Mouse (Mus musculus) lung, embryonic 14.5 days (tissue): ENCODE measurements around the gene Dab1. TPM values are rescaled to one million over a fixed set of nuclear protein-coding genes. Genes with fewer than 3 reads are reported as not detected.

Experiments used
- ATAC-seq: fragments of 200-750 bp; cut with Nextera tagmentation; 2 replicates; pipeline ENCODE4 v1.8.0; 2017; ENCODE audit warnings: mild to moderate bottlenecking, moderate TSS enrichment, moderate library complexity; ENCODE audit not compliant: insufficient read depth
- DNase-seq: peaks from one replicate; pipeline ENCODE4 v3.0.0-alpha.2; 2015
- H3K27ac ChIP-seq: fragments of 300-500 bp; sonication (generic); 2 replicates; pipeline ENCODE4 v1.5.1; 2014; ENCODE audit warnings: low read depth, mild to moderate bottlenecking, moderate library complexity
- H3K27me3 ChIP-seq: fragments of 300-500 bp; sonication (generic); 2 replicates; pipeline ENCODE4 v1.6.1; 2014; ENCODE audit warnings: low read length, control low read depth; ENCODE audit not compliant: insufficient read depth
- H3K36me3 ChIP-seq: fragments of 300-500 bp; sonication (generic); 2 replicates; pipeline ENCODE4 v1.6.1; 2014; ENCODE audit warnings: control low read depth; ENCODE audit not compliant: insufficient read depth
- H3K4me1 ChIP-seq: fragments of 300-500 bp; sonication (generic); 2 replicates; pipeline ENCODE4 v1.6.1; 2014; ENCODE audit warnings: antibody characterized with exemption, control low read depth; ENCODE audit not compliant: insufficient read depth
- H3K4me2 ChIP-seq: fragments of 300-500 bp; sonication (generic); 2 replicates; pipeline ENCODE4 v1.6.1; 2014; ENCODE audit warnings: mild to moderate bottlenecking
- H3K4me3 ChIP-seq: fragments of 300-500 bp; sonication (generic); 2 replicates; pipeline ENCODE4 v1.5.1; 2014; ENCODE audit warnings: low read depth, low read length
- H3K9ac ChIP-seq: fragments of 300-500 bp; sonication (generic); 2 replicates; pipeline ENCODE4 v1.6.1; 2014
- H3K9me3 ChIP-seq: fragments of 300-500 bp; sonication (generic); 2 replicates; pipeline ENCODE4 v1.6.1; 2016; ENCODE audit warnings: low read depth, low read length, control low read depth
- CTCF ChIP-seq: IDR thresholded peaks from 2 replicates; pipeline ENCODE4 v1.5.1; 2016; ENCODE audit warnings: antibody characterized with exemption, low read depth
- WGBS: fragments of 180-500 bp; shearing (Covaris S2); extraction: QIAGEN DNeasy Blood & Tissue Kit; methylation state at CpG from one replicate; pipeline ENCODE4 v1.1.7; 2014; 5-methylcytosine and 5-hydroxymethylcytosine counted together
- polyA plus RNA-seq: library from polyadenylated mRNA; unstranded; fragments of >200 nt; fragmentation: Nextera tagmentation; extraction: Ambion mirVana; gene quantifications from 2 replicates; pipeline ENCODE4 v1.2.1, GENCODE M21; 2014

The Dab1 gene
- polyA plus RNA-seq, 1 experiment from 2014 or later: 4.4 TPM

DNA sequence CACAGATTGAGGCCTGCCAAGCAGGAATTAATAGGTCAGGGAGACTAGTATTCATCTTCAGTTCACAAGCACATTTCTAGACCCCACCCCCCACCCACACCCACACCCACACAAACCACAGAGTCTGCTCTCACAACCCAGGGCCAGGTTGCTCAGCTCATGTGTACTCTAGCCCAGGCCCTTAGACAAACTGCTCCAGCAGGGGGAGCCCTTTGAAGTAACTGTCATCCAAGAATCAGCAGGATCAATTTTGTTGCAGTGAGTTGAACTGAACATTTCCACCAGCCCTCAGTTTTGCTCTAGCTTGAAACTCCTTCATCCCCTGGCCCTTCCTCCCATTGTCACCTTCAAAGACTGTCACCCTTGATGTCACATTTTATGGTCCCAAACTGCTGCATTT is 1046.4 kb downstream of the Dab1 start:
- Histone ChIP-seq H3K27me3 (no peaks in the 10 kb centered on the region), H3K27ac (no peak overlapping the region), H3K9me3 (no peaks in the 10 kb centered on the region), H3K36me3 (no peaks in the 10 kb centered on the region), H3K4me1 (no peaks in the 10 kb centered on the region), H3K4me2 (no peak overlapping the region), H3K4me3 (no peak overlapping the region), H3K9ac (no peak overlapping the region)
- DNase-seq (peak; percentile 62), ATAC-seq (no peak)
- TF ChIP-seq CTCF: peak; percentile 61

DNA sequence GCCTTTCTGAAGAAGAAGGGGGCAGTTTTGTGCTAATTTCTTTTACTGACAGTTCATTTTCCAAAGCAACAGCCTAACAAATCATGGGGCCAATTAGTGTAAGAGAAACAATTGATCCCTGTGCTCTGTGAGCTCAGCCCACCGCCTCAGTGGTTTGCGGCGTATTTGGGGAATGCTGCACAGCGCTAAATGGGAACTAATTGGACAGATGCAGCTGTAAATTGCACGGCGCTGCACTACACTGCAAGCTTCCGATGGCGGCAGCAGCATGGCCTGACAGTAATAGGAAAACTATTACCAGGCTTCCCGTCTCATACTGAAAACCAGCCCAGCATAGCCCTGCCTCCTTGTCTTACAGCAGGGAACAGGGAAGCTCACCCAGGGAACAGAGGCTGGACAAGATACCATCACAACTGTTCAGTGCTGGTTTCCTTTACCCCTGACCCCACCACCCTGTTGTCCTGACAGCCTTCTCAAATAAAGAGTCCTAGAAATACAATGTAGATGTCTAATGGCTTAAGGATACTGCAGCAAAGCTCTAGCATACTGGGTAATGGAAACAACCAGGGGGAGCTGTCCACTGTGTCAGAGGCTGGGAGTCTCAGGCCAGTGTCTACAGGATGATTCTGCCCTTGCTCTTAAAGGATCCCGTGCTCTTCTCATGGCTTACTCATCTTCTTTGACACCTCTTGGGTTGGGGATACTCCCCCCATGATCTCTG is 1047.8 kb downstream of the Dab1 start:
- 84% methylated on average over 10 of the region's 10 CpGs for WGBS
- no peak for TF ChIP-seq CTCF
- Histone ChIP-seq H3K4me3 (no peak overlapping the region), H3K9me3 (no peaks in the 10 kb centered on the region), H3K9ac (no peak overlapping the region), H3K36me3 (no peaks in the 10 kb centered on the region), H3K4me1 (no peaks in the 10 kb centered on the region), H3K4me2 (no peak overlapping the region), H3K27me3 (no peaks in the 10 kb centered on the region), H3K27ac (no peak overlapping the region)
- no peak for ATAC-seq
- no peak for DNase-seq

DNA sequence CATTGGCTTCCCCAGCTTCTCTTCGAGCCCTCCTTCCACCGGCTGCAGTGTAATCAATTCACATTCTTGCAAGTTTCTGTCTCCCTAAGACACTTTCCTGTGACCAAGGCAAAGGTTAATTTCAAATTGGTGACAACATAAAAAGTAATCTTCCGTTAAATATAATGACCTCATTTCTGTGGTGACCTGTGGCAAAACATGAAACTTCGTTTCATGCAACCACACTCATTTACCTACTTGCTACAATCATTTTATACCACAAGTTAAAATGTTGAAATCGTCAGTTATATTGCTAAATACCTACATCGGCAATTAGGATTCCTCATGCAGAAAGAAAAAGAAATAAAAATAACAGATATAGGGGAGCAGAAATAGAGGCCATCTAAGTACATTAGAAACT is 1048.9 kb downstream of the Dab1 start:
- H3K27me3 ChIP-seq: no peaks in the 10 kb centered on the region
- DNase-seq: no peak
- 73% methylated on average over 6 of the region's 6 CpGs for WGBS
- no peak overlapping the region for H3K27ac ChIP-seq
- no peaks in the 10 kb centered on the region for H3K4me1 ChIP-seq
- no peaks in the 10 kb centered on the region for H3K9me3 ChIP-seq
- H3K4me2 ChIP-seq: no peak overlapping the region
- no peak for TF ChIP-seq CTCF
- ATAC-seq: no peak
- H3K4me3 ChIP-seq: no peak overlapping the region
- no peaks in the 10 kb centered on the region for H3K36me3 ChIP-seq
- H3K9ac ChIP-seq: no peak overlapping the region

DNA sequence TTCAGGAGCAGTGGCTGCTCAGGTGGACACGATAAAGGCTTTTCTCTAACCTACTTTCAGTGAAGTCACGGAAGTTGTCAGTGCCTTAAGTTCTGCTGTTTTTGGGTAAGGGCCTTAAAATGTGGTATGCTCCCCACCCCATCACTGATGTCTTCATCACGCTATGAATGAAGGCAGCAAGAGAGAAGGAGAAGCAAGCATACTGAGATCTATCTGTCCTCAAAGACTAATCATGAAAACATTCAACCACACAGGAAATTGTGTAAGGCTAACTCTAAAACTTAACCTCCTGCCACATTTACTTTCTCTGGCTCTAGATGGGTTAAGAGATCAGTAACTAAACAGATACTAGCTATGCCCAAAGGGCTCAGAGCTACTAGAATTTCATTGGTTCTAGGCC is 1050.2 kb downstream of the Dab1 start:
- Histone ChIP-seq H3K27me3 (no peaks in the 10 kb centered on the region), H3K27ac (no peak overlapping the region), H3K4me2 (no peak overlapping the region), H3K9me3 (no peaks in the 10 kb centered on the region), H3K9ac (no peak overlapping the region), H3K4me1 (no peaks in the 10 kb centered on the region), H3K36me3 (no peaks in the 10 kb centered on the region), H3K4me3 (no peak overlapping the region)
- no peak for TF ChIP-seq CTCF
- no peak for DNase-seq
- ATAC-seq: no peak
- 84% methylated on average over 3 of the region's 3 CpGs for WGBS

DNA sequence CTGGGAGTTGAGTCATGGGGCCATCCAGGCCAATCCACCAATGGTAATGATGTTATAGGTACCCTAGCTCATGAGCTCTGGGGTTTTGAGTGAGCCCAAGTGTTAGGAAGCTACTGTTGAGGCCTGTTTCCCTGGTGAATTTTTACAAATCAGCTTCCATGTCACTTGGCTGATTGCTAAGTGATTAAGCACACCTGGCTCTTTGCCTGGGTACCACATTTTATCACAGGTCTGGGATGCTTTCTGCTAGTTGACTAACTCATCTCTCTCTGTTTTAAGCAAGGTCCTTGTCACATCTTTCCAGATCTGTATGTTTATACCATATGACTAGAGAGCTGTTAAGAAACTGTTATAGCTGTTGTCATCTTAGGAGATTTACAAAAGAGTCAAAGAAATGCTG is 1051.6 kb downstream of the Dab1 start:
- Histone ChIP-seq H3K4me1 (no peaks in the 10 kb centered on the region), H3K4me2 (no peak overlapping the region), H3K27ac (no peak overlapping the region), H3K4me3 (no peak overlapping the region), H3K9ac (no peak overlapping the region), H3K36me3 (no peaks in the 10 kb centered on the region), H3K27me3 (no peaks in the 10 kb centered on the region), H3K9me3 (no peaks in the 10 kb centered on the region)
- DNase-seq (no peak), ATAC-seq (no peak)
- no peak for TF ChIP-seq CTCF

DNA sequence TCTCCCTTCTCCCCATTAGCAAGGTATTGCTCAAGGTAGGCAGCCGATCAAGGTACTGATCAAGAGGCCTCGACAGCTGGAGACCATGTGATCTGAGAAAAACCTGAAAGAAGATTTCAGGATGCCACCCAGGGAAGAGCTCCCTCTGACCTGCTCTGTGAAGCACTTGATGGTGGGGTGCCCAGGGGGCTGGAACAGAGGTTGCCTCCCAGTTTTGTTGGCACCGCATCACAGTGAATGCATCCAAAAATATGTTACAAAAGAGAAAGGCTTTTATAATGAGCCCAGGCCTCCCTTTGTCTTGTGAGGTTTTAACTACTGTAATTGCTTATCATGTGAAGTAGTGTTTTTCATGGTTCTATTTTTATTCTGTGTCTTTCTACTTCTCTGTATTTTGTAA is 1054.2 kb downstream of the Dab1 start:
- 71% methylated on average over 3 of the region's 3 CpGs for WGBS
- no peak for DNase-seq

DNA sequence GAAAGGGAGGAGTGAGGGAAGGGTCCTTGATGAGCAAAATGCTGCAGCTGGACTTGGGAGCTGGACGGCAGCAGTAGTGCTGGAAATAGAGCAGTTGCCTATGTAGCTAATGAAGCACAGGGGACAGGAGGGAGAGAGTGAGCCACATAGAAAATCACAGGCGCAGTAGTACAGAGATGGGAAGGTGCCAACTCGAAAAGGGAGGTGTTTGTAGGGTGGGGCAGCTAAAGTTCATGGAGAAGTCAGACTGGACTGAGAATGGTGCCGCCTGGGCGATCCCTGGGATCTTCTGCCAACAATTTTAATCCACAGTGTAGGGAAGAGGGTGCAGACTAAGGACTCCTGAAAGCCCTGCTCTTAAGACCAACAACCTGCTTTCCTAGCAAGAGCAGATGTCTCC is 1055.5 kb downstream of the Dab1 start:
- H3K9me3 ChIP-seq: no peaks in the 10 kb centered on the region
- TF ChIP-seq CTCF: no peak
- no peak overlapping the region for H3K9ac ChIP-seq
- no peak overlapping the region for H3K27ac ChIP-seq
- H3K4me2 ChIP-seq: no peak overlapping the region
- no peaks in the 10 kb centered on the region for H3K27me3 ChIP-seq
- H3K4me3 ChIP-seq: no peak overlapping the region
- DNase-seq (no peak), ATAC-seq (no peak)
- 84% methylated on average over 5 of the region's 5 CpGs for WGBS
- H3K36me3 ChIP-seq: no peaks in the 10 kb centered on the region
- no peaks in the 10 kb centered on the region for H3K4me1 ChIP-seq

More for the DNA sequence above, 1054.2 kb downstream of the Dab1 start:
- Histone ChIP-seq H3K4me2 (no peak overlapping the region), H3K9ac (no peak overlapping the region), H3K4me3 (no peak overlapping the region), H3K27me3 (no peaks in the 10 kb centered on the region), H3K27ac (no peak overlapping the region), H3K4me1 (no peaks in the 10 kb centered on the region), H3K9me3 (no peaks in the 10 kb centered on the region), H3K36me3 (no peaks in the 10 kb centered on the region)
- no peak for ATAC-seq
- TF ChIP-seq CTCF: no peak

DNA sequence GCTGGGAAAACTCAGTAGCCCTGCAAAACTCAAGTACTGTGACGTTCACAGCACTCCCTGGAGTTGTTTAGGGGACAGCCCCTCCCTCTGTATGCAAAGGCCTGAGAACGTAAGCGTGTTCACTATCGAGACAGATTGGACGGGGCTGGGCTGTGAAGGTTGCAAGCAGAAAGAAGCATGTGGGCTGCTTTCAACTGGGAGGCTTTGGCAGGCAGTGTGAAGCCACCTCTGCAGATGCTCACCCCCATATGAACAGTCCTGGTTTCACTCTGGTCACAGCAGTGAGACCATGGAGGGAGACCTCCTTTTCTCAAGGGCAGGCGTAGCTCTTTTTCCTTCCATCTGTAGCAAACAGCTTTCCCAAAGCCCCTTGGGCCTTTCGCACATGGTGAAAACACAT is 1059.1 kb downstream of the Dab1 start:
- H3K4me1 ChIP-seq: no peaks in the 10 kb centered on the region
- WGBS: 68% methylated on average over 7 of the region's 7 CpGs
- no peaks in the 10 kb centered on the region for H3K36me3 ChIP-seq
- no peak for TF ChIP-seq CTCF
- no peaks in the 10 kb centered on the region for H3K9me3 ChIP-seq
- H3K4me3 ChIP-seq: no peak overlapping the region
- no peak overlapping the region for H3K9ac ChIP-seq
- DNase-seq (no peak), ATAC-seq (no peak)
- H3K27me3 ChIP-seq: no peaks in the 10 kb centered on the region
- H3K4me2 ChIP-seq: no peak overlapping the region
- no peak overlapping the region for H3K27ac ChIP-seq
